Mouse (Mus musculus) heart, embryonic 16.5 days (tissue): ENCODE measurements around the gene Sstr1. TPM values are rescaled to one million over a fixed set of nuclear protein-coding genes. Genes with fewer than 3 reads are reported as not detected.

Experiments
- ATAC-seq: fragments of 200-750 bp; cut with Nextera tagmentation; replicated peaks from 2 replicates; pipeline ENCODE4 v1.8.0; 2017; ENCODE audit warnings: moderate number of reproducible peaks; ENCODE audit not compliant: insufficient read depth, low FRiP score; ENCODE audit errors: extremely low read depth
- H3K27ac ChIP-seq: fragments of 300-500 bp; sonication (generic); 2 replicates; pipeline ENCODE4 v1.5.1; 2014; ENCODE audit warnings: mild to moderate bottlenecking, low read length, control low read depth, moderate library complexity
- H3K27me3 ChIP-seq: fragments of 300-500 bp; sonication (generic); 2 replicates; pipeline ENCODE4 v1.6.1; 2014; ENCODE audit warnings: low read length, mixed read lengths; ENCODE audit not compliant: control insufficient read depth, insufficient read depth
- H3K36me3 ChIP-seq: fragments of 300-500 bp; sonication (generic); 2 replicates; pipeline ENCODE4 v1.6.1; 2014; ENCODE audit not compliant: control insufficient read depth, insufficient read depth
- H3K4me1 ChIP-seq: fragments of 300-500 bp; sonication (generic); 2 replicates; pipeline ENCODE4 v1.6.1; 2014; ENCODE audit warnings: low read length, mixed read lengths; ENCODE audit not compliant: control insufficient read depth, insufficient read depth
- H3K4me2 ChIP-seq: fragments of 300-500 bp; sonication (generic); 2 replicates; pipeline ENCODE4 v1.6.1; 2014; ENCODE audit warnings: low read depth, mild to moderate bottlenecking, control low read depth, low read length
- H3K4me3 ChIP-seq: fragments of 300-500 bp; sonication (generic); 2 replicates; pipeline ENCODE4 v1.5.1; 2014; ENCODE audit warnings: mild to moderate bottlenecking, control low read depth, low read length
- H3K9ac ChIP-seq: fragments of 300-500 bp; sonication (generic); 2 replicates; pipeline ENCODE4 v1.6.1; 2014; ENCODE audit warnings: low read length, control low read depth
- H3K9me3 ChIP-seq: fragments of 300-500 bp; sonication (generic); replicated peaks from 2 replicates; pipeline ENCODE4 v1.6.1; 2016; ENCODE audit warnings: low read length; ENCODE audit not compliant: control insufficient read depth
- WGBS: fragments of 180-500 bp; shearing (Covaris S2); extraction: QIAGEN DNeasy Blood & Tissue Kit; methylation state at CpG from one replicate; pipeline ENCODE4 v1.1.7; 2014; 5-methylcytosine and 5-hydroxymethylcytosine counted together
- polyA plus RNA-seq: library from polyadenylated mRNA; unstranded; fragments of >200 nt; fragmentation: Nextera tagmentation; extraction: Ambion mirVana; gene quantifications from 2 replicates; pipeline ENCODE4 v1.2.1, GENCODE M21; 2015

Sstr1 gene
- polyA plus RNA-seq: 0.25 and 0.29 TPM in 2 replicates

GRCm38 (mm10) chr12:58211163-58212071, at the start of gene Sstr1:
Sstr1 (plus strand) TSS chr12:58211772.
- Histone ChIP-seq H3K4me3 (peak within 1 kb of the TSS; percentile 48), H3K4me1 (peaks cover 16% of the 10 kb centered on the region), H3K9ac (no peak within 1 kb of the TSS), H3K36me3 (no peaks in the 10 kb centered on the region), H3K4me2 (peak within 1 kb of the TSS; percentile 73), H3K27ac (no peak within 1 kb of the TSS), H3K27me3 (peaks cover 40% of the 10 kb centered on the region), H3K9me3 (no peaks in the 10 kb centered on the region)
- 19% methylated on average over 21 of the region's 21 CpGs for WGBS
- no peak for ATAC-seq

- no peak overlapping the region for H3K27ac ChIP-seq
- H3K4me2 ChIP-seq: no peak overlapping the region
- 88% methylated on average over 1 of the region's 1 CpGs for WGBS
- H3K4me1 ChIP-seq: no peaks in the 10 kb centered on the region
- H3K27me3 ChIP-seq: no peaks in the 10 kb centered on the region
- no peak overlapping the region for H3K9ac ChIP-seq
- no peak overlapping the region for H3K4me3 ChIP-seq
- no peaks in the 10 kb centered on the region for H3K36me3 ChIP-seq
- H3K9me3 ChIP-seq: no peaks in the 10 kb centered on the region
- no peak for ATAC-seq
Measured at GRCm38 (mm10) chr12:58198810-58199209, 12.8 kb upstream of the Sstr1 start.

GRCm38 (mm10) chr12:58201190-58201589, 10.4 kb upstream of the Sstr1 start:
- Histone ChIP-seq H3K9me3 (no peaks in the 10 kb centered on the region), H3K4me1 (no peaks in the 10 kb centered on the region)
- no peak for ATAC-seq

DNA sequence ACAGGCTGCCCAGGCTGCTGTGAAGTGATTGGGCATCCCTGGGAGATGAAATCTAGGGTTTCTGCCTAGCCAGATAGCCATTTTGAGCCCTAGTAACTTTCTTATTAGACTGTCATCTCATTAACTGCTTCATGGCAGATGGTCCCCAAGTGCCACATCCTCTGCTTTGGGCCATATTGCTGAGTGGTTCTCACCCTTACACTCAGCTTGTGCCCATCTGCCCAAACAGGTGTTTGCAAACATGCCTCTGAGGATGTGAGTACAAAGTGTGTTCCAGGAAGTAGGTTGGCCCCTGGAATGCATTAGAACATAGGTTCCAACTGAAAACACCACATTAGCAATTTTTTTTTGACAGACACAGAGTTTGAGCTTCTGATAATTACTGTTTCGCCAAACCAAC, 3.6 kb upstream of the Sstr1 start:
- 89% methylated on average over 1 of the region's 1 CpGs for WGBS
- Histone ChIP-seq H3K36me3 (no peaks in the 10 kb centered on the region), H3K27me3 (peaks cover 27% of the 10 kb centered on the region), H3K4me3 (no peak overlapping the region), H3K4me1 (peaks cover 7% of the 10 kb centered on the region), H3K9me3 (no peaks in the 10 kb centered on the region), H3K9ac (no peak overlapping the region), H3K27ac (no peak overlapping the region), H3K4me2 (no peak overlapping the region)
- ATAC-seq: no peak

More at GRCm38 (mm10) chr12:58201190-58201589, 10.4 kb upstream of the Sstr1 start:
- no peak overlapping the region for H3K9ac ChIP-seq
- H3K4me3 ChIP-seq: no peak overlapping the region
- no peaks in the 10 kb centered on the region for H3K36me3 ChIP-seq
- no peak overlapping the region for H3K4me2 ChIP-seq
- H3K27ac ChIP-seq: no peak overlapping the region
- no peaks in the 10 kb centered on the region for H3K27me3 ChIP-seq

GRCm38 (mm10) chr12:58212261-58212923, 820 bp downstream of the Sstr1 start:
- Histone ChIP-seq H3K9ac (no peak overlapping the region), H3K36me3 (no peaks in the 10 kb centered on the region), H3K4me1 (peaks cover 16% of the 10 kb centered on the region), H3K27me3 (peaks cover 40% of the 10 kb centered on the region), H3K9me3 (no peaks in the 10 kb centered on the region), H3K4me2 (peak overlapping the region; percentile 73), H3K4me3 (peak overlapping the region; percentile 48), H3K27ac (no peak overlapping the region)
- 1% methylated on average over 37 of the region's 39 CpGs for WGBS
- ATAC-seq: no peak

DNA sequence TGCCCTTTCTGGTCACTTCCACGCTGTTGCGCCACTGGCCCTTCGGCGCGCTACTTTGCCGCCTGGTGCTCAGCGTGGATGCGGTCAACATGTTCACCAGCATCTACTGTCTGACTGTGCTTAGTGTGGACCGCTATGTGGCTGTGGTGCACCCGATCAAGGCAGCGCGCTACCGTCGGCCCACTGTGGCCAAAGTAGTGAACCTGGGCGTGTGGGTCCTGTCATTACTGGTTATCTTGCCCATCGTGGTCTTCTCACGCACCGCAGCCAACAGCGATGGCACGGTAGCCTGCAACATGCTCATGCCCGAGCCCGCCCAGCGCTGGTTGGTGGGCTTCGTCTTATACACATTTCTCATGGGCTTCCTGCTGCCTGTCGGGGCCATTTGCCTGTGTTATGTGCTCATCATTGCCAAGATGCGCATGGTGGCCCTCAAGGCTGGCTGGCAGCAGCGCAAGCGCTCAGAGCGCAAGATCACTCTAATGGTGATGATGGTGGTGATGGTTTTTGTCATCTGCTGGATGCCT, 1.4 kb downstream of the Sstr1 start:
- Histone ChIP-seq H3K4me2 (peak overlapping the region; percentile 73), H3K27me3 (peaks cover 40% of the 10 kb centered on the region), H3K4me3 (peak overlapping the region; percentile 48), H3K9ac (no peak overlapping the region), H3K36me3 (no peaks in the 10 kb centered on the region), H3K4me1 (peaks cover 16% of the 10 kb centered on the region), H3K9me3 (no peaks in the 10 kb centered on the region), H3K27ac (no peak overlapping the region)
- no peak for ATAC-seq
- WGBS: 4% methylated on average over 29 of the region's 29 CpGs

GRCm38 (mm10) chr12:58213451-58214288, 2.1 kb downstream of the Sstr1 start:
- no peaks in the 10 kb centered on the region for H3K36me3 ChIP-seq
- WGBS: 1% methylated on average over 37 of the region's 40 CpGs
- H3K4me1 ChIP-seq: peaks cover 16% of the 10 kb centered on the region
- no peak overlapping the region; the same call in 1 of the 2 replicates for H3K9ac ChIP-seq
- H3K27me3 ChIP-seq: peaks cover 40% of the 10 kb centered on the region
- H3K27ac ChIP-seq: no peak overlapping the region
- peak overlapping the region; percentile 73 for H3K4me2 ChIP-seq
- H3K4me3 ChIP-seq: peak overlapping the region; percentile 48
- H3K9me3 ChIP-seq: no peaks in the 10 kb centered on the region
- peak; percentile 60 for ATAC-seq

DNA sequence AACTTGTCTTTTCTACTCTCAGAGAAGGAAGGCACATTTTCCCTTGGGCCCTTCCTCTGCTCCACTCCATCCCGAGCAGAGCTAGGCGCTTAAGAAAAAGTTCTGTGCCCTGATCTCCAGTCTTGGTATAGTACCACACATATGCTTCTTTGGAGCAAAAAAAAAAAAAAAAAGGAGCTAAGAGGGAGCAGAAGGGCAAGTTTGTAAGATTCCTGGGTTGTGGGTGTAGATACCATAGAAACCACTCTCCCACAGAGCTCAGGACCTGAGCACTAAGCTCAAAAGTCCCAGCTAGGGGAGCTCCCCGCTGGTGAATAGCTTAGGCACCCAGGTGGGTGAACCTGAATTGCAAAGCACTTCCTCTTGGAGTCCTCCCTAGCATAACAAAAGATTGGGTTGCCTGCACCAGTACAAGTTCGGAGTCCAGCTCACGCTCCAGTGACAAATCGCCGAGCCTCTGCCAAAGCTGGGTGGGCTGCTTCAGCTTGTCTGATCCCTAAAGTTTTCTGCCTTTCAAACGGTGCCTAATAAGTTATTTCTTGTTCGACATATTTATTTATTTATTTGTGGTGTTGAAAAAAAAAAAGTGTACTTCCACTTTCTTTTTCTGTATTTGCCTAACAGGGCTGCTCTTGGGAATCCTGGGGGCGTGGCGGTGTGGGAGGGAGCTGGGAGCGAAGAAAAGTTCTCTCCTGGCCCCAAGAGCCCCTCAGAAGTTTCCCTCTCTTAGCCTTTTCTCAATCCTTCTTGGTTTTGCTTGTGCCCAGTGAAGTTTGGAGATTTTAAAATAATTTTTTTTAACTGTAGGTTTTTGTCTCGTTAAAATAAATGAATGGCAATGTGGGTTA, 2.9 kb downstream of the Sstr1 start:
- 15% methylated on average over 13 of the region's 13 CpGs for WGBS
- Histone ChIP-seq H3K27me3 (peaks cover 40% of the 10 kb centered on the region), H3K27ac (no peak overlapping the region), H3K36me3 (no peaks in the 10 kb centered on the region), H3K4me2 (peak overlapping the region; percentile 73), H3K4me1 (peaks cover 16% of the 10 kb centered on the region), H3K9me3 (no peaks in the 10 kb centered on the region), H3K4me3 (peak overlapping the region; percentile 48), H3K9ac (no peak overlapping the region; the same call in 1 of the 2 replicates)
- no peak for ATAC-seq
